Mouse (Mus musculus): ENCODE measurements around the gene Ptpn11. TPM values are rescaled to one million over a fixed set of nuclear protein-coding genes. Genes with fewer than 3 reads are reported as not detected.

Gene Ptpn11
- polyA plus RNA-seq, 2 experiments from 2014 or later, result 7.2 to 8.0 TPM

Other genes with a start within 250 kb of the Ptpn11 start
- gene Rph3a, start 181.3 kb downstream of the Ptpn11 start, polyA plus RNA-seq (2017; shearing (Covaris generic)), result not detected
- 1,000 to 10,000 TPM; 1,708 to 1,898 TPM for gene Rpl6, start 13.1 kb upstream of the Ptpn11 start, polyA plus RNA-seq (2017; shearing (Covaris generic))
- 1 to 10 TPM; 8.8 to 9.8 TPM for gene Hectd4, start 28.8 kb upstream of the Ptpn11 start, polyA plus RNA-seq (2017; shearing (Covaris generic))
- 10 to 100 TPM; 37.5 to 58.0 TPM for gene Trafd1, start 194.2 kb upstream of the Ptpn11 start, polyA plus RNA-seq (2017; shearing (Covaris generic))
- gene Naa25, start 206.5 kb upstream of the Ptpn11 start, polyA plus RNA-seq (2017; shearing (Covaris generic)), result 10 to 100 TPM; 43.2 to 54.1 TPM